Mouse (Mus musculus) embryonic facial prominence, embryonic 14.5 days (tissue): ENCODE measurements around the gene Haus5. TPM values are rescaled to one million over a fixed set of nuclear protein-coding genes. Genes with fewer than 3 reads are reported as not detected.

Source experiments
- ATAC-seq: fragments of 200-750 bp; cut with Nextera tagmentation; 2 replicates; pipeline ENCODE4 v1.8.0; 2017; ENCODE audit warnings: low read depth, moderate number of reproducible peaks, moderate TSS enrichment
- DNase-seq: peaks from one replicate; pipeline ENCODE4 v3.0.0-alpha.2; 2015; ENCODE audit warnings: low spot score
- H3K27ac ChIP-seq: fragments of 300-500 bp; sonication (generic); replicated peaks from 2 replicates; pipeline ENCODE4 v1.5.1; 2014; ENCODE audit warnings: low read depth, mild to moderate bottlenecking, low read length, moderate library complexity
- H3K27me3 ChIP-seq: fragments of 300-500 bp; sonication (generic); replicated peaks from 2 replicates; pipeline ENCODE4 v1.6.1; 2014; ENCODE audit warnings: low read length; ENCODE audit not compliant: control insufficient read depth, insufficient read depth
- H3K36me3 ChIP-seq: fragments of 300-500 bp; sonication (generic); 2 replicates; pipeline ENCODE4 v1.6.1; 2014; ENCODE audit warnings: low read length, mixed read lengths; ENCODE audit not compliant: control insufficient read depth, insufficient read depth
- H3K4me1 ChIP-seq: fragments of 300-500 bp; sonication (generic); 2 replicates; pipeline ENCODE4 v1.6.1; 2014; ENCODE audit warnings: antibody characterized with exemption, low read length; ENCODE audit not compliant: control insufficient read depth, insufficient read depth
- H3K4me2 ChIP-seq: fragments of 300-500 bp; sonication (generic); 2 replicates; pipeline ENCODE4 v1.6.1; 2014; ENCODE audit warnings: low read depth, mild to moderate bottlenecking, low read length, moderate library complexity, mixed read lengths
- H3K4me3 ChIP-seq: fragments of 300-500 bp; sonication (generic); 2 replicates; pipeline ENCODE4 v1.5.1; 2014; ENCODE audit warnings: low read depth, mild to moderate bottlenecking, low read length
- H3K9ac ChIP-seq: fragments of 300-500 bp; sonication (generic); 2 replicates; pipeline ENCODE4 v1.6.1; 2014; ENCODE audit warnings: low read depth, mild to moderate bottlenecking, low read length, moderate library complexity, mixed read lengths
- H3K9me3 ChIP-seq: fragments of 300-500 bp; sonication (generic); 2 replicates; pipeline ENCODE4 v1.6.1; 2016; ENCODE audit warnings: low read length; ENCODE audit not compliant: control insufficient read depth
- WGBS: fragments of 180-500 bp; shearing (Covaris S2); extraction: QIAGEN DNeasy Blood & Tissue Kit; methylation state at CpG from one replicate; pipeline ENCODE4 v1.1.7; 2014; 5-methylcytosine and 5-hydroxymethylcytosine counted together
- polyA plus RNA-seq: library from polyadenylated mRNA; unstranded; fragments of >200 nt; fragmentation: Nextera tagmentation; extraction: Ambion mirVana; gene quantifications from 2 replicates; pipeline ENCODE4 v1.2.1, GENCODE M21; 2014

Gene Haus5
- polyA plus RNA-seq, 1 experiment from 2014 or later: 30.7 TPM

- no peak overlapping the region for H3K4me3 ChIP-seq
- ATAC-seq: peak; percentile 16; the same call in 1 of the 2 replicates
- H3K4me1 ChIP-seq: no peaks in the 10 kb centered on the region
- DNase-seq: no peak
- 51% methylated on average over 4 of the region's 5 CpGs for WGBS
- H3K36me3 ChIP-seq: peaks cover 44% of the 10 kb centered on the region
- H3K27ac ChIP-seq: no peak overlapping the region
- H3K9me3 ChIP-seq: no peaks in the 10 kb centered on the region
- H3K4me2 ChIP-seq: no peak overlapping the region
- no peaks in the 10 kb centered on the region for H3K27me3 ChIP-seq
- H3K9ac ChIP-seq: no peak overlapping the region
Measured at GRCm38 (mm10) chr7:30615049-30615760, 49.6 kb downstream of the Haus5 start.

- ATAC-seq: peak; percentile 30; the same call in 1 of the 2 replicates
- peak; percentile 34 for DNase-seq
- 78% methylated on average over 2 of the region's 2 CpGs for WGBS
Measured at GRCm38 (mm10) chr7:30614454-30614853, 50.3 kb downstream of the Haus5 start.

DNA sequence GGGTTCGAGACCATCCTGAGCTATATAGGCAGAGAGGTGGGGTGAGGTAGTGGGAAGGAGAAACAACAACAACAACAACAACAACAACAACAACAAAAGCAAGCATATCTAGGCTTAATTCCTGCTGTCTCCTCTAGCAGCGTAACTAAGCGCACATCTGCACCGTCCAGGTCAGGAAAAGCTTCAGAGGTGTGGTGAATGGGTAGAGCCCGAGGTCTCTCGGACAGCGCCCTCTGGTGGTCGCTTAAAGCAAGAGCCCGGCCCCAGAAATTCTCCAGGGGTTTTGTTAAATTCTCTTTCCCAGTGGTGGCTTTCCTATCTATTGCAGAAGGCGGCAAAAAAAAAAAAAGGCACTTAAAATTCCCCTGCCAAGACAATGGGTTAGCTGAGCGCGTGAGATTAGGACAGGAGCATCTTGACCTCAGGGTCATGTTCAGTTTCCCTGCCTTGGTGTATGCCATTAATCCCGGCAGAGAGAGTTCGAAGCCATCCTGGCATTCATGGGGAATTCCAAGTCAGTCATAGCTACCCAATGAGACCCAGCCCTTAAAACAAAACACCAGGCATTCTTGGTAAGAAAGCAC lies 51.2 kb downstream of the Haus5 start:
- no peaks in the 10 kb centered on the region for H3K9me3 ChIP-seq
- peak; percentile 56 for DNase-seq
- 23% methylated on average over 14 of the region's 14 CpGs for WGBS

More at GRCm38 (mm10) chr7:30614454-30614853, 50.3 kb downstream of the Haus5 start:
- Histone ChIP-seq H3K27ac (no peak overlapping the region), H3K36me3 (peaks cover 38% of the 10 kb centered on the region), H3K4me3 (no peak overlapping the region), H3K4me1 (no peaks in the 10 kb centered on the region), H3K9me3 (no peaks in the 10 kb centered on the region), H3K4me2 (no peak overlapping the region), H3K27me3 (no peaks in the 10 kb centered on the region), H3K9ac (no peak overlapping the region)

DNA sequence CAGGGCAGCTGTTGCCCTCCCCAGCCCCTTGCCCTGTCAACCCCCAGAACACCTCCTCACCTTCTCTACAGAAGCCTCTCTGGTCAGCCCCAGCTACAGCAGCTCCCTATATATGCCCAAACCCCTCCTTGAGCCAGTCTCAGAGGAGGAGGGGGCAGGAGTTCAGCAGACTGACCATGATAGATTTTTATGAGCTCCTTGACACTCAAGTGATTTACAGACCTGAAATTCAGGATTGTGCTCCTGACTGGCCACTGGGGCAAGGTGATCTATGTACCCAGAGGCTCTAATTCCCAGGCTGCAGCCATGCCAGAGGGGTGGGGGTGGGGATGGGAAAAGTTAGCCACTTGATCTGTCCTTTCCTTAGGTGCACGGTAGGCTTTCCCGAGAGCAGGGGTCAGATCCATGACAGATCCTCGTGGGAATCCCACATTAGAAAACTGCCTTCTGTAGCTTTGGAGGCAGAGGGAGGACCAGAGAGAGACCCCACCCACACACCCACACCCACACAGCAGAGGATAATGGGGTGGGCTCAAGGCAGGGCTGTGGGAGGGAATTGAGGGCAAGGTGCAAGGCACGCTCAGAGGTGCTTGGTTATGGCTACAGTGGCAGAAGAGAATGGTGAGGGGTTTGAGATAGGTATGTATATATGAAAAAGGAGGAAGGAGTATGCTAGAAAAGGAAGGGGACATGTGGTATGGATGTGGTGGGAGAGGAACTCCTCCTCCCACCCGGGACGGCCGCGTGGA lies 52.0 kb downstream of the Haus5 start, which contains the start of gene Upk1a:
Upk1a (minus strand) TSS at position 194 of the 749 bp plus-strand sequence.
- no peak for ATAC-seq
- no peak within 1 kb of the TSS for H3K27ac ChIP-seq
- H3K27me3 ChIP-seq: no peaks in the 10 kb centered on the region
- H3K4me2 ChIP-seq: no peak within 1 kb of the TSS
- H3K36me3 ChIP-seq: peaks cover 22% of the 10 kb centered on the region
- no peaks in the 10 kb centered on the region for H3K9me3 ChIP-seq
- no peaks in the 10 kb centered on the region for H3K4me1 ChIP-seq
- DNase-seq: no peak
- H3K9ac ChIP-seq: no peak within 1 kb of the TSS
- 75% methylated on average over 8 of the region's 8 CpGs for WGBS
- no peak within 1 kb of the TSS for H3K4me3 ChIP-seq

More for the DNA sequence above, 51.2 kb downstream of the Haus5 start:
- no peak overlapping the region for H3K4me2 ChIP-seq
- no peak for ATAC-seq
- H3K9ac ChIP-seq: no peak overlapping the region
- no peak overlapping the region for H3K27ac ChIP-seq
- no peaks in the 10 kb centered on the region for H3K4me1 ChIP-seq
- no peaks in the 10 kb centered on the region for H3K27me3 ChIP-seq
- H3K36me3 ChIP-seq: peaks cover 30% of the 10 kb centered on the region
- H3K4me3 ChIP-seq: no peak overlapping the region

- Histone ChIP-seq H3K4me3 (no peak overlapping the region), H3K4me2 (no peak overlapping the region), H3K27ac (no peak overlapping the region), H3K36me3 (no peaks in the 10 kb centered on the region), H3K9me3 (no peaks in the 10 kb centered on the region), H3K27me3 (no peaks in the 10 kb centered on the region), H3K9ac (no peak overlapping the region), H3K4me1 (no peaks in the 10 kb centered on the region)
- ATAC-seq: no peak
- WGBS: 52% methylated on average over 7 of the region's 7 CpGs
- no peak for DNase-seq
Measured at GRCm38 (mm10) chr7:30610043-30610442, 54.8 kb downstream of the Haus5 start.

- Histone ChIP-seq H3K9ac (no peak overlapping the region), H3K36me3 (no peaks in the 10 kb centered on the region), H3K27me3 (no peaks in the 10 kb centered on the region), H3K27ac (no peak overlapping the region), H3K4me3 (no peak overlapping the region), H3K4me1 (no peaks in the 10 kb centered on the region), H3K4me2 (no peak overlapping the region), H3K9me3 (no peaks in the 10 kb centered on the region)
- ATAC-seq: peak; percentile 15; the same call in 1 of the 2 replicates
- DNase-seq: peak; percentile 56
- WGBS: 46% methylated on average over 15 of the region's 16 CpGs
Measured at GRCm38 (mm10) chr7:30608476-30608875, 56.3 kb downstream of the Haus5 start.

DNA sequence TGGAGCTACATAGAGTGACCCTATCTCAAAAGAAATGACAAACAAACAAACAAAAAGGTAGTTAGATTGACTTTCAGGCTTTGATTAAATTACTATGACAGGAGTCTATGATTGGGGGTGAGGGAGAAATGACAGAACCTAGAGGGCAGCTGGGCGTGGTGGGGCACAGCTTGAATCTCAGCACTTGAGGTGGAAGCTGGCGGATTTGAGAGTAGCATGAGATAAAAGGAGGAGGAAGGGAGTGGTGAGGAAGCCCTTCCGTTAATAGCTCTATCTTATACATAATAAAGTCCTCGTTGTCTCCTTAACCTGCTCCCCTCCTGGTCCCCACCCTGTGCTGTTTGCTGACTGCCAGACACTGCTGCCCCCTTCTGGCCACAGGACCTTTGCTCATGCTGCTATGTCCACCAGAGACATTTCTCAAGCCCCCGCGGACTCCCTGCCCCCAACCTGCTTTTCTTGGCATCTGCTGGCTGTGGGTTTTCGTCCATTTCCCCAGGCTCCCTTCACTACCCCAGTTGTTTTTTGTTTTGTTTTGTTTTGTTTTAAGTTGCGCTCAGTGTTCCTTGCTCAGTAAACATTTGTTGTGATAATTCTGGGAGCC lies 57.0 kb downstream of the Haus5 start:
- 28% methylated on average over 8 of the region's 8 CpGs for WGBS
- DNase-seq: peak; percentile 51

GRCm38 (mm10) chr7:30604944-30605343 lies 59.9 kb downstream of the Haus5 start:
- Histone ChIP-seq H3K27me3 (no peaks in the 10 kb centered on the region), H3K27ac (no peak overlapping the region), H3K9ac (no peak overlapping the region), H3K9me3 (no peaks in the 10 kb centered on the region), H3K36me3 (no peaks in the 10 kb centered on the region), H3K4me2 (no peak overlapping the region), H3K4me3 (no peak overlapping the region), H3K4me1 (no peaks in the 10 kb centered on the region)
- no peak for ATAC-seq
- DNase-seq: no peak
- WGBS: 85% methylated on average over 8 of the region's 8 CpGs

More for the DNA sequence above, 57.0 kb downstream of the Haus5 start:
- Histone ChIP-seq H3K9ac (no peak overlapping the region), H3K27me3 (no peaks in the 10 kb centered on the region), H3K9me3 (no peaks in the 10 kb centered on the region), H3K36me3 (no peaks in the 10 kb centered on the region), H3K4me2 (no peak overlapping the region), H3K4me1 (no peaks in the 10 kb centered on the region), H3K27ac (no peak overlapping the region), H3K4me3 (no peak overlapping the region)
- peak; percentile 80 for ATAC-seq
